Mouse (Mus musculus) liver, embryonic 15.5 days (tissue): ENCODE measurements at regions not wholly inside any gene's neighbourhood (a gene's known extent, or its start where the extent isn't known, plus 50 kb on each side); places are given as distances from the start of the nearest gene placed in this dataset.

Experiments
- ATAC-seq: fragments of 200-750 bp; cut with Nextera tagmentation; 2 replicates; pipeline ENCODE4 v1.8.0; 2017; ENCODE audit warnings: moderate number of reproducible peaks, mild to moderate bottlenecking, moderate library complexity; ENCODE audit not compliant: insufficient read depth
- H3K27ac ChIP-seq: fragments of 300-500 bp; sonication (generic); replicated peaks from 2 replicates; pipeline ENCODE4 v1.5.1; 2015; ENCODE audit warnings: mild to moderate bottlenecking, inconsistent platforms
- H3K27me3 ChIP-seq: fragments of 300-500 bp; sonication (generic); 2 replicates; pipeline ENCODE4 v1.6.1; 2015; ENCODE audit warnings: mild to moderate bottlenecking, inconsistent platforms
- H3K36me3 ChIP-seq: fragments of 300-500 bp; sonication (generic); replicated peaks from 2 replicates; pipeline ENCODE4 v1.6.1; 2015; ENCODE audit warnings: moderate library complexity, mild to moderate bottlenecking, inconsistent platforms
- H3K4me1 ChIP-seq: fragments of 300-500 bp; sonication (generic); replicated peaks from 2 replicates; pipeline ENCODE4 v1.6.1; 2015; ENCODE audit warnings: inconsistent platforms
- H3K4me2 ChIP-seq: fragments of 300-500 bp; sonication (generic); 2 replicates; pipeline ENCODE4 v1.6.1; 2015; ENCODE audit warnings: moderate library complexity, mild to moderate bottlenecking, inconsistent platforms
- H3K4me3 ChIP-seq: fragments of 300-500 bp; sonication (generic); replicated peaks from 2 replicates; pipeline ENCODE4 v1.5.1; 2015; ENCODE audit warnings: mild to moderate bottlenecking, inconsistent platforms
- H3K9ac ChIP-seq: fragments of 300-500 bp; sonication (generic); 2 replicates; pipeline ENCODE4 v1.6.1; 2015; ENCODE audit warnings: moderate library complexity, mild to moderate bottlenecking, inconsistent platforms
- H3K9me3 ChIP-seq: fragments of 300-500 bp; sonication (generic); replicated peaks from 2 replicates; pipeline ENCODE4 v1.6.1; 2016; ENCODE audit warnings: inconsistent platforms
- WGBS: fragments of 180-500 bp; shearing (Covaris S2); methylation state at CpG from one replicate; pipeline ENCODE4 v1.1.7; 2015; ENCODE audit warnings: mixed read lengths; ENCODE audit not compliant: insufficient replicate concordance; 5-methylcytosine and 5-hydroxymethylcytosine counted together

- no peaks in the 10 kb centered on the region for H3K9me3 ChIP-seq
- H3K9ac ChIP-seq = no peak overlapping the region
- no peak overlapping the region for H3K27ac ChIP-seq
- no peaks in the 10 kb centered on the region for H3K36me3 ChIP-seq
- no peaks in the 10 kb centered on the region for H3K27me3 ChIP-seq
- no peak for ATAC-seq
- WGBS = 45% methylated on average over 11 of the region's 11 CpGs
- H3K4me3 ChIP-seq = no peak overlapping the region
- no peaks in the 10 kb centered on the region for H3K4me1 ChIP-seq
- no peak overlapping the region for H3K4me2 ChIP-seq
Observed at GRCm38 (mm10) chr16:5537286-5538204, 281.8 kb upstream of the Eef2kmt start.

- whole genome bisulfite sequencing = 40% methylated on average over 14 of the region's 14 CpGs
- H3K9ac ChIP-seq = no peak overlapping the region
- no peak overlapping the region for H3K4me3 ChIP-seq
- no peaks in the 10 kb centered on the region for H3K4me1 ChIP-seq
- H3K4me2 ChIP-seq = no peak overlapping the region
- no peaks in the 10 kb centered on the region for H3K36me3 ChIP-seq
- no peaks in the 10 kb centered on the region for H3K9me3 ChIP-seq
- no peak overlapping the region for H3K27ac ChIP-seq
- H3K27me3 ChIP-seq = no peaks in the 10 kb centered on the region
- ATAC-seq = no peak
Observed at GRCm38 (mm10) chr16:5536515-5536972, 280.8 kb upstream of the Eef2kmt start.

- no peaks in the 10 kb centered on the region for H3K27me3 ChIP-seq
- no peak overlapping the region for H3K9ac ChIP-seq
Observed at GRCm38 (mm10) chr16:5535414-5535813, 279.6 kb upstream of the Eef2kmt start.

GRCm38 (mm10) chr16:5534862-5535261, 279.1 kb upstream of the Eef2kmt start:
- Histone ChIP-seq H3K9me3 (no peaks in the 10 kb centered on the region), H3K9ac (no peak overlapping the region), H3K27me3 (no peaks in the 10 kb centered on the region), H3K27ac (no peak overlapping the region), H3K36me3 (no peaks in the 10 kb centered on the region), H3K4me2 (no peak overlapping the region), H3K4me3 (no peak overlapping the region), H3K4me1 (no peaks in the 10 kb centered on the region)
- WGBS = 36% methylated on average over 5 of the region's 5 CpGs
- ATAC-seq = no peak

More at GRCm38 (mm10) chr16:5535414-5535813, 279.6 kb upstream of the Eef2kmt start:
- no peak overlapping the region for H3K27ac ChIP-seq
- no peaks in the 10 kb centered on the region for H3K4me1 ChIP-seq
- no peak for ATAC-seq
- H3K4me2 ChIP-seq = no peak overlapping the region
- no peaks in the 10 kb centered on the region for H3K36me3 ChIP-seq
- no peak overlapping the region for H3K4me3 ChIP-seq
- H3K9me3 ChIP-seq = no peaks in the 10 kb centered on the region
- 42% methylated on average over 8 of the region's 8 CpGs for WGBS

GRCm38 (mm10) chr16:5534385-5534784, 278.6 kb upstream of the Eef2kmt start:
- Histone ChIP-seq H3K27me3 (no peaks in the 10 kb centered on the region), H3K9me3 (no peaks in the 10 kb centered on the region), H3K36me3 (no peaks in the 10 kb centered on the region), H3K9ac (no peak overlapping the region), H3K4me1 (no peaks in the 10 kb centered on the region), H3K4me3 (no peak overlapping the region), H3K4me2 (no peak overlapping the region), H3K27ac (no peak overlapping the region)
- 20% methylated on average over 3 of the region's 3 CpGs for WGBS
- no peak for ATAC-seq

- no peaks in the 10 kb centered on the region for H3K4me1 ChIP-seq
- ATAC-seq = peak; percentile 49; the same call in 1 of the 2 replicates
- H3K9ac ChIP-seq = no peak overlapping the region
- no peak overlapping the region for H3K4me3 ChIP-seq
- H3K36me3 ChIP-seq = no peaks in the 10 kb centered on the region
- H3K27me3 ChIP-seq = no peaks in the 10 kb centered on the region
- H3K27ac ChIP-seq = no peak overlapping the region
- WGBS = 49% methylated on average over 3 of the region's 3 CpGs
- H3K9me3 ChIP-seq = no peaks in the 10 kb centered on the region
- H3K4me2 ChIP-seq = no peak overlapping the region
Observed at GRCm38 (mm10) chr16:5532281-5532680, 276.5 kb upstream of the Eef2kmt start.

GRCm38 (mm10) chr16:5529823-5530222, 274.0 kb upstream of the Eef2kmt start:
- Histone ChIP-seq H3K36me3 (no peaks in the 10 kb centered on the region), H3K4me3 (no peak overlapping the region), H3K9me3 (no peaks in the 10 kb centered on the region), H3K4me2 (no peak overlapping the region), H3K27ac (no peak overlapping the region), H3K4me1 (no peaks in the 10 kb centered on the region), H3K9ac (no peak overlapping the region), H3K27me3 (no peaks in the 10 kb centered on the region)
- 54% methylated on average over 2 of the region's 2 CpGs for WGBS
- ATAC-seq = no peak

- ATAC-seq = no peak
- no peaks in the 10 kb centered on the region for H3K36me3 ChIP-seq
- H3K9me3 ChIP-seq = no peaks in the 10 kb centered on the region
- 38% methylated on average over 4 of the region's 4 CpGs for WGBS
- H3K4me1 ChIP-seq = no peaks in the 10 kb centered on the region
- H3K9ac ChIP-seq = no peak overlapping the region
- no peak overlapping the region for H3K4me2 ChIP-seq
- no peaks in the 10 kb centered on the region for H3K27me3 ChIP-seq
- H3K4me3 ChIP-seq = no peak overlapping the region
- H3K27ac ChIP-seq = no peak overlapping the region
Observed at GRCm38 (mm10) chr16:5527936-5528335, 272.2 kb upstream of the Eef2kmt start.

GRCm38 (mm10) chr16:5524375-5524774, 268.6 kb upstream of the Eef2kmt start:
- ATAC-seq = no peak
- Histone ChIP-seq H3K9ac (no peak overlapping the region), H3K4me1 (no peaks in the 10 kb centered on the region), H3K9me3 (no peaks in the 10 kb centered on the region), H3K27me3 (no peaks in the 10 kb centered on the region), H3K27ac (no peak overlapping the region), H3K36me3 (no peaks in the 10 kb centered on the region), H3K4me3 (no peak overlapping the region), H3K4me2 (no peak overlapping the region)
- WGBS = 62% methylated on average over 5 of the region's 5 CpGs

GRCm38 (mm10) chr16:5523402-5524021, 267.7 kb upstream of the Eef2kmt start:
- H3K27me3 ChIP-seq = no peaks in the 10 kb centered on the region
- no peaks in the 10 kb centered on the region for H3K9me3 ChIP-seq
- no peak overlapping the region for H3K27ac ChIP-seq
- no peaks in the 10 kb centered on the region for H3K4me1 ChIP-seq
- no peak for ATAC-seq
- WGBS = 73% methylated on average over 7 of the region's 7 CpGs
- H3K36me3 ChIP-seq = no peaks in the 10 kb centered on the region
- no peak overlapping the region for H3K4me3 ChIP-seq
- H3K9ac ChIP-seq = no peak overlapping the region
- H3K4me2 ChIP-seq = no peak overlapping the region

- Histone ChIP-seq H3K36me3 (no peaks in the 10 kb centered on the region), H3K4me2 (no peak overlapping the region), H3K9ac (no peak overlapping the region), H3K4me1 (no peaks in the 10 kb centered on the region), H3K27me3 (no peaks in the 10 kb centered on the region), H3K4me3 (no peak overlapping the region), H3K9me3 (no peaks in the 10 kb centered on the region), H3K27ac (no peak overlapping the region)
- WGBS = 44% methylated on average over 5 of the region's 5 CpGs
- no peak for ATAC-seq
Observed at GRCm38 (mm10) chr16:5517746-5518145, 262.0 kb upstream of the Eef2kmt start.
